Mouse (Mus musculus): ENCODE data around the gene Axin1. TPM values are rescaled to one million over a fixed set of nuclear protein-coding genes. Genes with fewer than 3 reads are reported as not detected.

Gene Axin1
- polyA plus RNA-seq, 1 experiment from 2014 or later = 6.6 TPM

GRCm38 (mm10) chr17:26115956-26116487 is 22.5 kb upstream of the Axin1 start:
- no peak overlapping the region for H3K4me3 ChIP-seq (replicated peaks; ENCODE audit: low read length)
- H3K36me3 ChIP-seq (ENCODE audit: control insufficient read depth, insufficient read depth, low read length) = no peaks in the 10 kb centered on the region
- H3K9ac ChIP-seq (ENCODE audit: low read length) = no peak overlapping the region
- ATAC-seq (ENCODE audit: insufficient read depth, low FRiP score) = no peak
- peaks cover 20% of the 10 kb centered on the region for H3K4me1 ChIP-seq (ENCODE audit: control insufficient read depth, insufficient read depth, low read length)
- peak overlapping the region; percentile 70; the same call in 1 of the 2 replicates for H3K27ac ChIP-seq (ENCODE audit: low read length)
- peaks cover 52% of the 10 kb centered on the region for H3K27me3 ChIP-seq (ENCODE audit: control insufficient read depth, insufficient read depth, low read length)
- 48% methylated on average over 3 of the region's 3 CpGs for WGBS
- no peak overlapping the region for H3K4me2 ChIP-seq (ENCODE audit: low read depth, low read length)
- no peaks in the 10 kb centered on the region for H3K9me3 ChIP-seq (replicated peaks; ENCODE audit: control insufficient read depth, low read length)

GRCm38 (mm10) chr17:26116503-26117258 is 21.8 kb upstream of the Axin1 start:
- Histone ChIP-seq H3K9ac (ENCODE audit: low read length) (no peak overlapping the region), H3K27me3 (ENCODE audit: control insufficient read depth, insufficient read depth, low read length) (peaks cover 46% of the 10 kb centered on the region), H3K4me3 (replicated peaks; ENCODE audit: low read length) (no peak overlapping the region), H3K36me3 (ENCODE audit: control insufficient read depth, insufficient read depth, low read length) (no peaks in the 10 kb centered on the region), H3K4me1 (ENCODE audit: control insufficient read depth, insufficient read depth, low read length) (peaks cover 20% of the 10 kb centered on the region), H3K9me3 (replicated peaks; ENCODE audit: control insufficient read depth, low read length) (no peaks in the 10 kb centered on the region), H3K4me2 (ENCODE audit: low read depth, low read length) (no peak overlapping the region), H3K27ac (ENCODE audit: low read length) (peak overlapping the region; percentile 70)
- ATAC-seq (ENCODE audit: insufficient read depth, low FRiP score) = peak; percentile 15; the same call in 1 of the 2 replicates
- WGBS = 76% methylated on average over 17 of the region's 17 CpGs

GRCm38 (mm10) chr17:26119766-26120710 is 18.4 kb upstream of the Axin1 start:
- no peak overlapping the region for H3K4me3 ChIP-seq (replicated peaks; ENCODE audit: low read length)
- peak; percentile 52; the same call in 1 of the 2 replicates for ATAC-seq (ENCODE audit: insufficient read depth, low FRiP score)
- H3K36me3 ChIP-seq (ENCODE audit: control insufficient read depth, insufficient read depth, low read length) = no peaks in the 10 kb centered on the region
- WGBS = 38% methylated on average over 33 of the region's 33 CpGs
- H3K27ac ChIP-seq (ENCODE audit: low read length) = no peak overlapping the region
- peaks cover 19% of the 10 kb centered on the region for H3K27me3 ChIP-seq (ENCODE audit: control insufficient read depth, insufficient read depth, low read length)
- H3K4me2 ChIP-seq (ENCODE audit: low read depth, low read length) = peak overlapping the region; percentile 31
- H3K9me3 ChIP-seq (replicated peaks; ENCODE audit: control insufficient read depth, low read length) = no peaks in the 10 kb centered on the region
- H3K4me1 ChIP-seq (ENCODE audit: control insufficient read depth, insufficient read depth, low read length) = peaks cover 17% of the 10 kb centered on the region
- H3K9ac ChIP-seq (ENCODE audit: low read length) = peak overlapping the region; percentile 37; the same call in 1 of the 2 replicates

GRCm38 (mm10) chr17:26122431-26123140 is 15.9 kb upstream of the Axin1 start:
- no peak overlapping the region for H3K4me2 ChIP-seq (ENCODE audit: low read depth, low read length)
- no peak for ATAC-seq (ENCODE audit: insufficient read depth, low FRiP score)

GRCm38 (mm10) chr17:26123267-26123684 is 15.2 kb upstream of the Axin1 start, which contains the start of gene Mrpl28:
TSS of gene Mrpl28 (plus strand) at chr17:26123500.
- H3K4me1 ChIP-seq (ENCODE audit: control insufficient read depth, insufficient read depth, low read length) = peaks cover 17% of the 10 kb centered on the region
- H3K4me3 ChIP-seq (replicated peaks; ENCODE audit: low read length) = peak within 1 kb of the TSS; percentile 82
- H3K27me3 ChIP-seq (ENCODE audit: control insufficient read depth, insufficient read depth, low read length) = peaks cover 5% of the 10 kb centered on the region; the same call in 1 of the 2 replicates
- H3K36me3 ChIP-seq (ENCODE audit: control insufficient read depth, insufficient read depth, low read length) = peaks cover 12% of the 10 kb centered on the region; the same call in 1 of the 2 replicates
- peak; percentile 87 for ATAC-seq (ENCODE audit: insufficient read depth, low FRiP score)
- H3K4me2 ChIP-seq (ENCODE audit: low read depth, low read length) = peak within 1 kb of the TSS; percentile 78
- H3K9me3 ChIP-seq (replicated peaks; ENCODE audit: control insufficient read depth, low read length) = no peaks in the 10 kb centered on the region
- H3K9ac ChIP-seq (ENCODE audit: low read length) = peak within 1 kb of the TSS; percentile 87
- H3K27ac ChIP-seq (ENCODE audit: low read length) = peak within 1 kb of the TSS; percentile 16; the same call in 1 of the 2 replicates
- WGBS = under 1% methylated on average over 32 of the region's 32 CpGs

More at GRCm38 (mm10) chr17:26122431-26123140, 15.9 kb upstream of the Axin1 start:
- Histone ChIP-seq H3K4me3 (replicated peaks; ENCODE audit: low read length) (no peak overlapping the region), H3K36me3 (ENCODE audit: control insufficient read depth, insufficient read depth, low read length) (peaks cover 12% of the 10 kb centered on the region; the same call in 1 of the 2 replicates), H3K9ac (ENCODE audit: low read length) (no peak overlapping the region), H3K4me1 (ENCODE audit: control insufficient read depth, insufficient read depth, low read length) (peaks cover 17% of the 10 kb centered on the region), H3K27ac (ENCODE audit: low read length) (no peak overlapping the region), H3K9me3 (replicated peaks; ENCODE audit: control insufficient read depth, low read length) (no peaks in the 10 kb centered on the region), H3K27me3 (ENCODE audit: control insufficient read depth, insufficient read depth, low read length) (peaks cover 5% of the 10 kb centered on the region; the same call in 1 of the 2 replicates)
- 64% methylated on average over 5 of the region's 5 CpGs for WGBS

GRCm38 (mm10) chr17:26124560-26124959 is 13.9 kb upstream of the Axin1 start:
- H3K27ac ChIP-seq (ENCODE audit: low read length) = no peak overlapping the region
- peak overlapping the region; percentile 82 for H3K4me3 ChIP-seq (replicated peaks; ENCODE audit: low read length)
- no peak for ATAC-seq (ENCODE audit: insufficient read depth, low FRiP score)
- H3K4me1 ChIP-seq (ENCODE audit: control insufficient read depth, insufficient read depth, low read length) = peaks cover 17% of the 10 kb centered on the region
- peak overlapping the region; percentile 78 for H3K4me2 ChIP-seq (ENCODE audit: low read depth, low read length)
- no peaks in the 10 kb centered on the region for H3K9me3 ChIP-seq (replicated peaks; ENCODE audit: control insufficient read depth, low read length)
- WGBS = 85% methylated on average over 7 of the region's 7 CpGs
- H3K9ac ChIP-seq (ENCODE audit: low read length) = peak overlapping the region; percentile 87
- H3K36me3 ChIP-seq (ENCODE audit: control insufficient read depth, insufficient read depth, low read length) = peaks cover 12% of the 10 kb centered on the region; the same call in 1 of the 2 replicates
- H3K27me3 ChIP-seq (ENCODE audit: control insufficient read depth, insufficient read depth, low read length) = no peaks in the 10 kb centered on the region

GRCm38 (mm10) chr17:26125226-26125625 is 13.3 kb upstream of the Axin1 start:
- Histone ChIP-seq H3K9me3 (replicated peaks; ENCODE audit: control insufficient read depth, low read length) (no peaks in the 10 kb centered on the region), H3K27me3 (ENCODE audit: control insufficient read depth, insufficient read depth, low read length) (no peaks in the 10 kb centered on the region), H3K27ac (ENCODE audit: low read length) (no peak overlapping the region), H3K36me3 (ENCODE audit: control insufficient read depth, insufficient read depth, low read length) (peaks cover 14% of the 10 kb centered on the region; the same call in 1 of the 2 replicates), H3K9ac (ENCODE audit: low read length) (no peak overlapping the region), H3K4me2 (ENCODE audit: low read depth, low read length) (no peak overlapping the region), H3K4me3 (replicated peaks; ENCODE audit: low read length) (no peak overlapping the region), H3K4me1 (ENCODE audit: control insufficient read depth, insufficient read depth, low read length) (peaks cover 11% of the 10 kb centered on the region)
- 92% methylated on average over 10 of the region's 10 CpGs for WGBS
- ATAC-seq (ENCODE audit: insufficient read depth, low FRiP score) = no peak

DNA sequence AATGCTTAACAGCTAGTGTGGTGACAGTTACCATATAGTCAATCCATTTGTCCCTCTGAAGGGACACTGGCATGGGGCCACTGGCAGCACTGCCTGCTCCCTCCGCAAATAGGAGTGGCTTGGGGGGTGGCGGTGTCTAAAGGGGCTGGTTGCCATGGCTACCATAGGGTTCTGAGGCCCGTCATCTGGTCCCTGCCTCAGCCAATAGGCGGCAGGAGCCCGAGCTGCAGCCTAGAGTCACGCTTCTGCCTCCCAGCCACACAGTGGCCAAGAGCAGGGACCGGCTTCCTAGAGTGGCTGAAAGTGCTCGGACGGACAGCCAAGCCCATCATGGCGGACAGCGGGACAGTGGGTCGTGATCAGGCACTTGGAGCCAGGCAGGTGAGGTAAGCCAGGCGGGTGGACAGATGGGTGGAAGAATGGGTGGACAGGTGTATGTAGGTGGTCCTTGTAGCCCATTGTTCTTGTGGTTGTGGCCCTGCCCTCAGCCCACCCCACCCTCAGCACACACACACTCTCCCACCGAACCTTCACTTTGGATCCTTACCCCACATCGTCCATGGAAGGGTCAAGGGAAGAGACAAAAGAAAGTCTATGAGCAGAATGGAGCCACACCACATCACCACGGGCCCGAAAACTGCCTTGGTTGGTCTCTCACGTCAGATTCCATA is 7.3 kb upstream of the Axin1 start:
- Histone ChIP-seq H3K4me3 (replicated peaks; ENCODE audit: low read length) (no peak overlapping the region), H3K4me2 (ENCODE audit: low read depth, low read length) (no peak overlapping the region), H3K27ac (ENCODE audit: low read length) (no peak overlapping the region), H3K9ac (ENCODE audit: low read length) (no peak overlapping the region), H3K36me3 (ENCODE audit: control insufficient read depth, insufficient read depth, low read length) (peaks cover 13% of the 10 kb centered on the region; the same call in 1 of the 2 replicates), H3K4me1 (ENCODE audit: control insufficient read depth, insufficient read depth, low read length) (no peaks in the 10 kb centered on the region), H3K27me3 (ENCODE audit: control insufficient read depth, insufficient read depth, low read length) (no peaks in the 10 kb centered on the region), H3K9me3 (replicated peaks; ENCODE audit: control insufficient read depth, low read length) (no peaks in the 10 kb centered on the region)
- no peak for ATAC-seq (ENCODE audit: insufficient read depth, low FRiP score)
- WGBS = 83% methylated on average over 18 of the region's 18 CpGs

Data from stomach, embryonic 16.5 days (tissue).